9 mouse cellular contexts compared by ENCODE assay signal in genomic region chr2:180222250-180222649, GRCm38 (mm10). TPM values are rescaled to one million over a fixed set of nuclear protein-coding genes. Genes with fewer than 3 reads are reported as not detected.
DNase-seq lines count a peak whose midpoint lies in the region; ATAC-seq and TF ChIP-seq lines count a peak whose summit lies in the region.
"Had no signal": no experiment of that assay in that cellular context is flagged by ENCODE, and none has a peak within 500 bp of the region (broad histone marks: within the 10 kb centered on the region; RNA-seq: fewer than 3 reads in every experiment).

No protein-coding gene starts in this region.

- no peaks in the 10 kb centered on the region for H3K36me3 ChIP-seq in neural tube, embryonic 13.5 days
- H3K36me3 ChIP-seq in neural tube, embryonic 15.5 days = no peaks in the 10 kb centered on the region
- no peaks in the 10 kb centered on the region for H3K36me3 ChIP-seq in forebrain, embryonic 14.5 days (ENCODE audit: control insufficient read depth, insufficient read depth, low read length)
- H3K36me3 ChIP-seq in kidney, postnatal 0 days (ENCODE audit: insufficient read depth, low read length) = no peaks in the 10 kb centered on the region
- H3K36me3 ChIP-seq in midbrain, embryonic 14.5 days (ENCODE audit: control insufficient read depth, insufficient read depth, low read length) = no peaks in the 10 kb centered on the region
- H3K36me3 ChIP-seq: liver, embryonic 13.5 days had no signal

- 13% methylated on average over 6 of the region's 6 CpGs for WGBS in neural tube, embryonic 13.5 days
- WGBS in neural tube, embryonic 15.5 days = 22% methylated on average over 6 of the region's 6 CpGs
- 9% methylated on average over 5 of the region's 6 CpGs for WGBS in forebrain, embryonic 14.5 days
- 18% methylated on average over 6 of the region's 6 CpGs for WGBS in kidney, postnatal 0 days
- 10% methylated on average over 6 of the region's 6 CpGs for WGBS in midbrain, embryonic 14.5 days

- ATAC-seq in neural tube, embryonic 13.5 days (ENCODE audit: low read depth) = peak; percentile 24; the same call in 1 of the 2 replicates
- ATAC-seq in neural tube, embryonic 15.5 days (ENCODE audit: low FRiP score) = no peak
- ATAC-seq in forebrain, embryonic 14.5 days = peak; percentile 28
- ATAC-seq in kidney, postnatal 0 days (replicated peaks; ENCODE audit: low FRiP score, low read depth) = peak; percentile 25
- ATAC-seq in midbrain, embryonic 14.5 days (ENCODE audit: low FRiP score, low TSS enrichment) = 0 out of 2 replicates have a peak, but pooled peaks have one; percentile 19

- peaks cover 51% of the 10 kb centered on the region for H3K4me1 ChIP-seq in neural tube, embryonic 13.5 days (replicated peaks)
- H3K4me1 ChIP-seq in neural tube, embryonic 15.5 days = peaks cover 37% of the 10 kb centered on the region
- peaks cover 24% of the 10 kb centered on the region for H3K4me1 ChIP-seq in forebrain, embryonic 14.5 days (ENCODE audit: control insufficient read depth, insufficient read depth, low read length)
- peaks cover 56% of the 10 kb centered on the region for H3K4me1 ChIP-seq in kidney, postnatal 0 days (replicated peaks; ENCODE audit: insufficient read depth, low read length)
- H3K4me1 ChIP-seq in midbrain, embryonic 14.5 days (ENCODE audit: control insufficient read depth, insufficient read depth, low read length) = peaks cover 21% of the 10 kb centered on the region

- no peak overlapping the region for H3K9ac ChIP-seq in neural tube, embryonic 13.5 days
- H3K9ac ChIP-seq in neural tube, embryonic 15.5 days (replicated peaks) = no peak overlapping the region
- H3K9ac ChIP-seq in forebrain, embryonic 14.5 days (ENCODE audit: low read length) = no peak overlapping the region
- no peak overlapping the region for H3K9ac ChIP-seq in kidney, postnatal 0 days (ENCODE audit: low read depth, low read length)
- 0 out of 2 replicates have a peak overlapping the region, but pooled peaks have one; percentile 12 for H3K9ac ChIP-seq in midbrain, embryonic 14.5 days (replicated peaks; ENCODE audit: low read length)
- H3K9ac ChIP-seq: liver, embryonic 13.5 days had no signal

- peak; percentile 64 for TF ChIP-seq CTCF in kidney, postnatal 0 days (IDR thresholded peaks at IDR 0.05; ENCODE audit: low read depth)

- DNase-seq in forebrain, embryonic 14.5 days (ENCODE audit: low spot score) = no peak
- peak; percentile 67 for DNase-seq in kidney, postnatal 0 days (ENCODE audit: low spot score)
- peak; percentile 33 for DNase-seq in midbrain, embryonic 14.5 days
- DNase-seq in spleen, postnatal 10 days (ENCODE audit: low spot score in 2 of 2) = no peak
- no peak for DNase-seq in cerebellum, adult 11-12 months
- no peak for DNase-seq in right cerebral cortex, postnatal 4 days
- DNase-seq: liver, embryonic 13.5 days had no signal

- H3K4me3 ChIP-seq in neural tube, embryonic 13.5 days = no peak overlapping the region
- H3K4me3 ChIP-seq in neural tube, embryonic 15.5 days (replicated peaks) = no peak overlapping the region
- no peak overlapping the region for H3K4me3 ChIP-seq in forebrain, embryonic 14.5 days (ENCODE audit: low read depth, low read length)
- H3K4me3 ChIP-seq in kidney, postnatal 0 days (replicated peaks; ENCODE audit: low read depth, low read length) = no peak overlapping the region
- no peak overlapping the region for H3K4me3 ChIP-seq in midbrain, embryonic 14.5 days (replicated peaks; ENCODE audit: low read depth, low read length)
- H3K4me3 ChIP-seq: liver, embryonic 13.5 days had no signal

- peaks cover 47% of the 10 kb centered on the region for H3K27me3 ChIP-seq in neural tube, embryonic 13.5 days
- H3K27me3 ChIP-seq in neural tube, embryonic 15.5 days (replicated peaks) = peaks cover 41% of the 10 kb centered on the region
- peaks cover 10% of the 10 kb centered on the region for H3K27me3 ChIP-seq in forebrain, embryonic 14.5 days (replicated peaks; ENCODE audit: control insufficient read depth, insufficient read depth, low read length)
- no peaks in the 10 kb centered on the region for H3K27me3 ChIP-seq in kidney, postnatal 0 days (ENCODE audit: insufficient read depth, low read length)
- H3K27me3 ChIP-seq in midbrain, embryonic 14.5 days (ENCODE audit: control insufficient read depth, insufficient read depth, low read length) = peaks cover 34% of the 10 kb centered on the region

- no peak overlapping the region for H3K4me2 ChIP-seq in neural tube, embryonic 13.5 days
- H3K4me2 ChIP-seq in neural tube, embryonic 15.5 days = no peak overlapping the region
- no peak overlapping the region for H3K4me2 ChIP-seq in forebrain, embryonic 14.5 days (ENCODE audit: low read length)
- peak overlapping the region; percentile 93 for H3K4me2 ChIP-seq in kidney, postnatal 0 days (ENCODE audit: low read length)
- no peak overlapping the region for H3K4me2 ChIP-seq in midbrain, embryonic 14.5 days (ENCODE audit: low read length)
- H3K4me2 ChIP-seq: liver, embryonic 13.5 days had no signal

- no peaks in the 10 kb centered on the region for H3K9me3 ChIP-seq in neural tube, embryonic 13.5 days
- H3K9me3 ChIP-seq in neural tube, embryonic 15.5 days (replicated peaks) = no peaks in the 10 kb centered on the region
- H3K9me3 ChIP-seq in forebrain, embryonic 14.5 days (replicated peaks; ENCODE audit: control insufficient read depth, low read length) = no peaks in the 10 kb centered on the region
- H3K9me3 ChIP-seq in kidney, postnatal 0 days (replicated peaks; ENCODE audit: low read length) = no peaks in the 10 kb centered on the region
- H3K9me3 ChIP-seq in midbrain, embryonic 14.5 days (ENCODE audit: control insufficient read depth, low read length) = no peaks in the 10 kb centered on the region
- H3K9me3 ChIP-seq: liver, embryonic 13.5 days had no signal

- no peak overlapping the region for H3K27ac ChIP-seq in neural tube, embryonic 13.5 days (replicated peaks)
- H3K27ac ChIP-seq in neural tube, embryonic 15.5 days (replicated peaks) = no peak overlapping the region
- no peak overlapping the region for H3K27ac ChIP-seq in forebrain, embryonic 14.5 days (ENCODE audit: low read depth, low read length)
- H3K27ac ChIP-seq in kidney, postnatal 0 days = peak overlapping the region; percentile 39
- no peak overlapping the region for H3K27ac ChIP-seq in midbrain, embryonic 14.5 days (replicated peaks; ENCODE audit: low read depth, low read length)
- H3K27ac ChIP-seq: liver, embryonic 13.5 days had no signal

RNA-seq across cellular contexts. Expression of gene Lama5, which starts 3.4 kb away (rescaled TPM):
- polyA plus RNA-seq in neural tube, embryonic 13.5 days (2015; fragmentation: Nextera tagmentation; extraction: Ambion mirVana) = 2.0 and 2.4 TPM in 2 replicates
- polyA plus RNA-seq in neural tube, embryonic 15.5 days (2015; fragmentation: Nextera tagmentation; extraction: Ambion mirVana) = 1.2 and 4.4 TPM in 2 replicates
- 2.7 and 3.5 TPM in 2 replicates for polyA plus RNA-seq in forebrain, embryonic 14.5 days (2014; fragmentation: Nextera tagmentation; extraction: Ambion mirVana)
- polyA plus RNA-seq in kidney, postnatal 0 days (2015; fragmentation: Nextera tagmentation; extraction: Ambion mirVana) = 48.6 and 62.4 TPM in 2 replicates
- polyA plus RNA-seq in midbrain, embryonic 14.5 days (2014; fragmentation: Nextera tagmentation; extraction: Ambion mirVana) = 1.2 and 1.8 TPM in 2 replicates

RNA-seq across cellular contexts. Expression of gene Rps21, which starts 34.9 kb away (rescaled TPM):
- polyA plus RNA-seq in neural tube, embryonic 13.5 days (2015; fragmentation: Nextera tagmentation; extraction: Ambion mirVana) = 362 and 435 TPM in 2 replicates
- 382 and 405 TPM in 2 replicates for polyA plus RNA-seq in neural tube, embryonic 15.5 days (2015; fragmentation: Nextera tagmentation; extraction: Ambion mirVana)
- polyA plus RNA-seq in forebrain, embryonic 14.5 days (2014; fragmentation: Nextera tagmentation; extraction: Ambion mirVana) = 376 and 523 TPM in 2 replicates
- 737 and 848 TPM in 2 replicates for polyA plus RNA-seq in kidney, postnatal 0 days (2015; fragmentation: Nextera tagmentation; extraction: Ambion mirVana)
- 409 and 512 TPM in 2 replicates for polyA plus RNA-seq in midbrain, embryonic 14.5 days (2014; fragmentation: Nextera tagmentation; extraction: Ambion mirVana)

RNA-seq across cellular contexts. Expression of gene Adrm1, which starts 51.0 kb away (rescaled TPM):
- 190 and 208 TPM in 2 replicates for polyA plus RNA-seq in neural tube, embryonic 13.5 days (2015; fragmentation: Nextera tagmentation; extraction: Ambion mirVana)
- polyA plus RNA-seq in neural tube, embryonic 15.5 days (2015; fragmentation: Nextera tagmentation; extraction: Ambion mirVana) = 196 and 203 TPM in 2 replicates
- 147 and 149 TPM in 2 replicates for polyA plus RNA-seq in forebrain, embryonic 14.5 days (2014; fragmentation: Nextera tagmentation; extraction: Ambion mirVana)
- polyA plus RNA-seq in kidney, postnatal 0 days (2015; fragmentation: Nextera tagmentation; extraction: Ambion mirVana) = 170 and 185 TPM in 2 replicates
- polyA plus RNA-seq in midbrain, embryonic 14.5 days (2014; fragmentation: Nextera tagmentation; extraction: Ambion mirVana) = 158 and 179 TPM in 2 replicates

RNA-seq across cellular contexts. Expression of gene Cables2, which starts 51.0 kb away (rescaled TPM):
- polyA plus RNA-seq in neural tube, embryonic 13.5 days (2015; fragmentation: Nextera tagmentation; extraction: Ambion mirVana) = 22.0 and 23.9 TPM in 2 replicates
- 21.2 and 25.6 TPM in 2 replicates for polyA plus RNA-seq in neural tube, embryonic 15.5 days (2015; fragmentation: Nextera tagmentation; extraction: Ambion mirVana)
- 14.5 and 15.0 TPM in 2 replicates for polyA plus RNA-seq in forebrain, embryonic 14.5 days (2014; fragmentation: Nextera tagmentation; extraction: Ambion mirVana)
- polyA plus RNA-seq in kidney, postnatal 0 days (2015; fragmentation: Nextera tagmentation; extraction: Ambion mirVana) = 12.0 and 13.1 TPM in 2 replicates
- polyA plus RNA-seq in midbrain, embryonic 14.5 days (2014; fragmentation: Nextera tagmentation; extraction: Ambion mirVana) = 32.0 and 37.5 TPM in 2 replicates

Comparison
In these comparisons a context has a peak if more than half of its experiments do, and no peak if none do; other contexts are left out.
1. DNase-seq: peak in kidney, postnatal 0 days (single experiment) and midbrain, embryonic 14.5 days (single experiment); none in forebrain, embryonic 14.5 days (single experiment), spleen, postnatal 10 days (0 of 2), cerebellum, adult 11-12 months (single experiment) and right cerebral cortex, postnatal 4 days (single experiment).